Mouse (Mus musculus): ENCODE results near the gene Actr1b.
A peak's percentile ranks its signal among the peaks of the same experiment; 100 is the strongest.
"Not testable (repeated sequence)": the region's sequence is repeated elsewhere in the genome, so short reads cannot be mapped to it uniquely, and the experiment has no call there.

The Actr1b gene

GRCm38 (mm10) chr1:36697030-36697429 lies 17.2 kb downstream of the Actr1b start:
- DNase-seq, result no peak

GRCm38 (mm10) chr1:36696411-36696810 lies 17.8 kb downstream of the Actr1b start:
- no peak for DNase-seq

- DNase-seq, result no peak
These were observed 19.4 kb downstream of the Actr1b start for GRCm38 (mm10) chr1:36694871-36695270.

GRCm38 (mm10) chr1:36691271-36692155 lies 22.7 kb downstream of the Actr1b start, which contains the start of gene Cox5b:
Gene Cox5b (plus strand): TSS chr1:36691449.
- DNase-seq, result peak; percentile 97

- DNase-seq, result no peak
These were observed 23.5 kb downstream of the Actr1b start for GRCm38 (mm10) chr1:36690671-36691235.

- peak; percentile 70 to 71 for DNase-seq
These were observed 30.3 kb downstream of the Actr1b start for GRCm38 (mm10) chr1:36683810-36684467.

- no peak for DNase-seq
These were observed 31.4 kb downstream of the Actr1b start, which contains the start of gene Fam178b for GRCm38 (mm10) chr1:36682620-36683355. Gene Fam178b (minus strand): TSS chr1:36683183.

- DNase-seq, result no peak
These were observed 33.3 kb downstream of the Actr1b start for GRCm38 (mm10) chr1:36680893-36681292.

GRCm38 (mm10) chr1:36674936-36675335 lies 39.3 kb downstream of the Actr1b start:
- no peak for DNase-seq

- no peak for DNase-seq
These were observed 41.4 kb downstream of the Actr1b start for GRCm38 (mm10) chr1:36672648-36673350.

- DNase-seq, result no peak
These were observed 43.0 kb downstream of the Actr1b start for GRCm38 (mm10) chr1:36671260-36671659.

GRCm38 (mm10) chr1:36670256-36670655 lies 44.0 kb downstream of the Actr1b start:
- no peak for DNase-seq

- DNase-seq, result not testable (repeated sequence)
These were observed 46.2 kb downstream of the Actr1b start for GRCm38 (mm10) chr1:36668007-36668406.

GRCm38 (mm10) chr1:36665934-36666333 lies 48.3 kb downstream of the Actr1b start:
- DNase-seq, result no peak

- DNase-seq, result no peak
These were observed 49.0 kb downstream of the Actr1b start for GRCm38 (mm10) chr1:36665165-36665723.

- peak in 1 of 2 experiments; percentile 7 for DNase-seq
These were observed 49.8 kb downstream of the Actr1b start for GRCm38 (mm10) chr1:36664457-36664856.

GRCm38 (mm10) chr1:36658621-36659399 lies 55.4 kb downstream of the Actr1b start:
- DNase-seq, result no peak

GRCm38 (mm10) chr1:36657658-36658415 lies 56.4 kb downstream of the Actr1b start:
- no peak for DNase-seq

- DNase-seq, result no peak
These were observed 58.0 kb downstream of the Actr1b start for GRCm38 (mm10) chr1:36656233-36656632.

- no peak for DNase-seq
These were observed 59.2 kb downstream of the Actr1b start for GRCm38 (mm10) chr1:36655039-36655438.

Measured in B cell, adult 2 months (primary cell).